Mouse (Mus musculus) embryonic facial prominence, embryonic 13.5 days (tissue): ENCODE measurements at regions not wholly inside any gene's neighbourhood (a gene's known extent, or its start where the extent isn't known, plus 50 kb on each side); places are given as distances from the start of the nearest gene placed in this dataset.

Experiments used
- ATAC-seq: fragments of 200-750 bp; cut with Nextera tagmentation; 2 replicates; pipeline ENCODE4 v1.8.0; 2017; ENCODE audit warnings: low read depth; ENCODE audit not compliant: insufficient number of reproducible peaks, insufficient read depth, low FRiP score, low TSS enrichment
- H3K27ac ChIP-seq: fragments of 300-500 bp; sonication (generic); 2 replicates; pipeline ENCODE4 v1.5.1; 2015; ENCODE audit warnings: moderate library complexity, mild to moderate bottlenecking, inconsistent platforms
- H3K27me3 ChIP-seq: fragments of 300-500 bp; sonication (generic); 2 replicates; pipeline ENCODE4 v1.6.1; 2015; ENCODE audit warnings: mild to moderate bottlenecking, inconsistent platforms
- H3K36me3 ChIP-seq: fragments of 300-500 bp; sonication (generic); 2 replicates; pipeline ENCODE4 v1.6.1; 2015; ENCODE audit warnings: mild to moderate bottlenecking, inconsistent platforms
- H3K4me1 ChIP-seq: fragments of 300-500 bp; sonication (generic); 2 replicates; pipeline ENCODE4 v1.6.1; 2015; ENCODE audit warnings: inconsistent platforms
- H3K4me2 ChIP-seq: fragments of 300-500 bp; sonication (generic); 2 replicates; pipeline ENCODE4 v1.6.1; 2015; ENCODE audit warnings: moderate library complexity, mild to moderate bottlenecking, inconsistent platforms
- H3K4me3 ChIP-seq: fragments of 300-500 bp; sonication (generic); 2 replicates; pipeline ENCODE4 v1.5.1; 2015; ENCODE audit warnings: mild to moderate bottlenecking, inconsistent platforms
- H3K9ac ChIP-seq: fragments of 300-500 bp; sonication (generic); 2 replicates; pipeline ENCODE4 v1.6.1; 2015; ENCODE audit warnings: mild to moderate bottlenecking, inconsistent platforms
- H3K9me3 ChIP-seq: fragments of 300-500 bp; sonication (generic); 2 replicates; pipeline ENCODE4 v1.6.1; 2016; ENCODE audit warnings: inconsistent platforms
- WGBS: fragments of 180-500 bp; shearing (Covaris S2); methylation state at CpG from one replicate; pipeline ENCODE4 v1.1.7; 2015; ENCODE audit warnings: mixed read lengths; 5-methylcytosine and 5-hydroxymethylcytosine counted together

DNA sequence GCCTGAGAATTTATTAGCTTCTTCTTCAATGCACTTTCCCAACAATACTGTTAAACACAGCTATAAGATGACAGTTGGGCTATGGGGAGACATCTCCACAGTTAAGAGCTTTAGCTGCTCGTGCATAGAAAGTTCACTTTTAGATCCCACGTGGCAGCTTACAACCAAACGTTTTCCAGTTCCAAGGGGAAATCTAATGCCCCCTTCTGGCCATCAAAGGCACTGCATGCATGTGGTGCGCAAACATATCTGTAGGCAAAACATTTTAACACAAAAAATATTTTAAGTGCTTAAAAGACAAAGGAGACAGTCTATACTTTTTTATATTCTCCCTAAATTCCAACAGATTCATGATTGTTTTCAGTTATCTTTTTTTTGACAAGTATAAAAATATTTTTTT lies 211.3 kb upstream of the Irx3 start:
- 53% methylated on average over 4 of the region's 4 CpGs for WGBS
- peaks cover 13% of the 10 kb centered on the region for H3K27me3 ChIP-seq
- no peaks in the 10 kb centered on the region for H3K36me3 ChIP-seq

DNA sequence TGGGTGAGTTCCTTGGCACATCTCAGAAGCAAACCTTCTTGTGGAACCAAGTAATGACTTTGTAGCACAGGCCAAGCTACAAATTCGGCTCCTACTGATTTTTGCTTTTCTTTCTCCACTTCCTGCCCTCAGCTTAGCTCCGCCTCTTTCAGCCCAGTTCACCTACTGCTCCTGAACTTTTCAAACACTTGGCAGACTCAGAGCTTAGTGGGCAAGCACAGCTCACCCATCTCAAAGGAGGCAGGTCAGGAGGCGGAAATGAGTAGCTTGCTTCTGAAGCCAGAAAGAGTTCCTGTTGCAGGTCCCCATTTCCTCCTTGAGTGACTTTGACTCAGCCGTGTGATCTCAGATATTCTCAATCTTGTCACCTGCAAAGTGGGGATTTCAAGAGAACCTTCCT lies 208.5 kb upstream of the Irx3 start:
- H3K27ac ChIP-seq: no peak overlapping the region
- no peaks in the 10 kb centered on the region for H3K9me3 ChIP-seq
- no peak overlapping the region for H3K9ac ChIP-seq
- WGBS: 87% methylated on average over 4 of the region's 4 CpGs
- no peak overlapping the region for H3K4me2 ChIP-seq
- no peak for ATAC-seq
- no peak overlapping the region for H3K4me3 ChIP-seq
- H3K4me1 ChIP-seq: peaks cover 10% of the 10 kb centered on the region; the same call in 1 of the 2 replicates
- no peaks in the 10 kb centered on the region for H3K36me3 ChIP-seq
- H3K27me3 ChIP-seq: 0 out of 2 replicates have a peak, but pooled peaks cover 4% of the 10 kb centered on the region

More for the DNA sequence above, 211.3 kb upstream of the Irx3 start:
- no peak for ATAC-seq
- no peak overlapping the region for H3K4me3 ChIP-seq
- no peak overlapping the region for H3K4me2 ChIP-seq
- H3K9me3 ChIP-seq: no peaks in the 10 kb centered on the region
- no peak overlapping the region for H3K9ac ChIP-seq
- peaks cover 10% of the 10 kb centered on the region; the same call in 1 of the 2 replicates for H3K4me1 ChIP-seq
- no peak overlapping the region for H3K27ac ChIP-seq

DNA sequence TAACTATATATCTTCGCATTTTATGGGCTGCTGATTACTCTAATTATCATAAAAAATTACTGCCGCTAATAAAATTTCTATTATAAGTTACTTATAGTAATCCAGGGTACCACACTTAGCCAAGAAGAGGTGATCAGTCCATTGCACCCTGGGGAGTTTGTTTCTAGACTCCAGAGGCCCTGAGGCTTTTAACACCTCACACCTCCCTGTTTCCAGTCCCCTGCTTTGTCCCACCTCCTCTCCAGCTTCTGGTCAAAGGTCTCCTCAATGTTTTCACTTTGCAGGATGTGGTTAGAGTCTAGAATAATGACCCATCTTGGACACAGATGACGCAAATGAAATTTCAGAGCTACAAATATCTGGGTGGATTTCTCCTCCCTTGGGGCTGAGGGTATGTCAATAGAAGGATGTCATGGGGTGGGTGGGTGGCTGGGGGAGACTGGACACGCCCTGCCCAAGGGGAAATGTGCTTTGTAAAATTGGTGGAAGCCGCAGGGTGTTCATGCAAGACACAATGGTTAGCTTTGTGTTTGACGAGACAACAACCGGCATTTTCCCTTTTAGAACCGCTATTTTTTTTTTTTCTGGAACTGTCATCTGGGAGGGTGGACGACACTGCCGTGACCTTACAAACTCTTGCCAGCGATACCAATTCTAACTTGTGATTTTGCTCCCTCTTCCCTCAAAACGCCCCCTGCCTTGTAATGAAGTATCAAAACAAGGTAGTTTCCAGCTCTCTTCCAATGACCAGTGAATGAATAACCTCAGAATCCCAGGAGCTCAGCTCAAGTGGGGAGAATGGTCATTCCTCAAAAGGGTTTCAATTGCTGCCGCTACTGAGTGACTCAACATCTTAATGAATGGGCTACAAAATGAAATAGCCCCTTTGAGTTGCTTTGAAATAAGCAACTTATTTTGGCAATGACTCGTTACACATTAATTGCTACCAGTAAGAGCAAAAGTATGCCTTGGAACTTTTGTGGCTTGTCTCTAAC lies 207.0 kb upstream of the Irx3 start:
- Histone ChIP-seq H3K4me2 (no peak overlapping the region), H3K36me3 (no peaks in the 10 kb centered on the region), H3K27ac (no peak overlapping the region), H3K4me1 (peaks cover 7% of the 10 kb centered on the region; the same call in 1 of the 2 replicates), H3K9ac (no peak overlapping the region), H3K9me3 (no peaks in the 10 kb centered on the region), H3K27me3 (0 out of 2 replicates have a peak, but pooled peaks cover 4% of the 10 kb centered on the region), H3K4me3 (no peak overlapping the region)
- 44% methylated on average over 14 of the region's 14 CpGs for WGBS
- ATAC-seq: no peak

DNA sequence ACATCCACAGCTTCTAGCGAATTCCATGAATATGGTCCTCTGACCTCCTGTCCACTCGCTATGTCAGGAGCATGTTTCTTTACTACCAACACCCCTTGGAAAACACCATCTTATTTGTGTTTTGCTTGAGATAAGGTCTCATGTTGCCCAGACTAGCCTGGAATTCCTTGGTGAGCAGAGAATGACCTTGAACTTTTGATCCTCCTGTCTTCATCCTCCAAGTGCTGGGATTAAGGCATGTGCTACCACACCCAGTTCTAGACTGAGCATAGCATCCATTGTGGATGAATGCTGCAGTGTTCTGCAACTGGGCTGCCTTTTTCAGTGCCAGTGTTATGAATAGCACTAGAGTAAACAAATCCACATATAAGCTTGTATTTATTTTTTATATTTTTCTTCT lies 203.2 kb upstream of the Irx3 start:
- Histone ChIP-seq H3K4me2 (no peak overlapping the region), H3K27me3 (peaks cover 4% of the 10 kb centered on the region; the same call in 1 of the 2 replicates), H3K9ac (no peak overlapping the region), H3K4me3 (no peak overlapping the region), H3K36me3 (no peaks in the 10 kb centered on the region), H3K4me1 (0 out of 2 replicates have a peak, but pooled peaks cover 6% of the 10 kb centered on the region), H3K9me3 (no peaks in the 10 kb centered on the region), H3K27ac (no peak overlapping the region)
- WGBS: 92% methylated on average over 2 of the region's 2 CpGs
- no peak for ATAC-seq

DNA sequence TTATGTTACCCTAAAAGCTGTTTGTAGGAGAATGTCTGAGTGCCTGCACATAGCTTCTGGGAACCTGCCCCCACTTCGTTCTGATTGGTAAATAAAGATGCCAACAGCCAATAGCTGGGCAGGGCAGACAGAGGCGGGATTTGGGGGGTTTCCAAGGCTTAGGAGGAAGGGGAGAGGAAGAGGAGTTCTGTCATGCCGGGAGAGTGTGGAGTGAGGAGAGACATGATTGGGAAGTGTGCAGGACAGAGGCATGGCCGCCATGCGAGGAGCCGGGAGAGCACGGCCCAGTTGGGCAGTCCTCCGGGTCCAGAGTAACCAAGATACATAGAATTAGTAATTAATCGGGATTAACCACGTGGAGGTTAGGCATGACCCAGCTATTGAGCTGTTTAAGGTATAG lies 202.7 kb upstream of the Irx3 start:
- Histone ChIP-seq H3K36me3 (no peaks in the 10 kb centered on the region), H3K9ac (no peak overlapping the region)

DNA sequence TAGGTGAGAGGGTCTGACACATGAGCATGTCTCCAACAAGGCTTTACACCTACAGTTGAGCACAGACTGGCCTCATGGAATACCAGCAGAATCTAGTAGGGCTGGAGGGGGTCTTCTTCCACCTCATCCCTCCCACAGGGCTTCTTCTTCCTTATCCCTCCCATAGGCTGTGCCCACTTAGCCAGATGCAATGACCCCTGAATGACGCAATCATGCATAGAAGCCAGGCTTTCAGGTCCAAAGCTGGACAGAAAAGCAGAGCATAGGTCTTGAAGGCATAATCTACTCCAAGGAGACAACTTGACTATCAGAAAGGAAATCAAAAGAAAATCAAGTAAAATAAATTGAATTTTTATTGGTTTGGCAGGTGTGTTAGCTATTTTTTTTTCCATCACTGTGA lies 198.5 kb upstream of the Irx3 start:
- no peak overlapping the region for H3K9ac ChIP-seq
- peaks cover 3% of the 10 kb centered on the region; the same call in 1 of the 2 replicates for H3K9me3 ChIP-seq
- H3K4me3 ChIP-seq: no peak overlapping the region
- H3K27ac ChIP-seq: no peak overlapping the region
- H3K27me3 ChIP-seq: peaks cover 10% of the 10 kb centered on the region
- no peak for ATAC-seq
- H3K4me2 ChIP-seq: no peak overlapping the region
- H3K36me3 ChIP-seq: no peaks in the 10 kb centered on the region
- 92% methylated on average over 1 of the region's 1 CpGs for WGBS
- peaks cover 22% of the 10 kb centered on the region for H3K4me1 ChIP-seq

More for the DNA sequence above, 202.7 kb upstream of the Irx3 start:
- Histone ChIP-seq H3K27me3 (peaks cover 4% of the 10 kb centered on the region; the same call in 1 of the 2 replicates), H3K4me3 (no peak overlapping the region), H3K9me3 (no peaks in the 10 kb centered on the region), H3K4me1 (0 out of 2 replicates have a peak, but pooled peaks cover 3% of the 10 kb centered on the region), H3K4me2 (no peak overlapping the region), H3K27ac (no peak overlapping the region)
- no peak for ATAC-seq
- 69% methylated on average over 10 of the region's 10 CpGs for WGBS

DNA sequence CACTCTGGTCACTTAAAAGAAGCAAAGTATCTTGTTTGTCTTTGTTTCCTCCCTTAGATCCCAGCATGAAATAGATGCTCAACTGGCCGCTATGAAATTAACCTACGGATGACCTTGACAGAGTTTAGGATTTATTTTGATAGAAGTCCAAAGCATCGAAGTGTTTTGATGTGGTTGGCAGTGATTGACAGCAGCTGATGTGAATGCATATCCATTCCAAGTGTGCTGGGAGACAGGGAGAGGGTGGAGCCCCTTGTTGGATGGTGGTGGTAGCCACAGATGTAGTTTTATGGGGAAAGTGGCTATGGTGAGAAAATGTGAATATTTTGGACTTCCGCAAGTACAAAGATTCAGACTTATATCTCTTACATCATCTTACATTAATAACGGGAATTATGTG lies 197.8 kb upstream of the Irx3 start:
- peaks cover 26% of the 10 kb centered on the region for H3K4me1 ChIP-seq
- no peak overlapping the region for H3K4me3 ChIP-seq
- H3K36me3 ChIP-seq: no peaks in the 10 kb centered on the region
- H3K27ac ChIP-seq: no peak overlapping the region
- peaks cover 3% of the 10 kb centered on the region; the same call in 1 of the 2 replicates for H3K9me3 ChIP-seq
- no peak overlapping the region for H3K9ac ChIP-seq
- 78% methylated on average over 5 of the region's 5 CpGs for WGBS
- H3K4me2 ChIP-seq: no peak overlapping the region
- peaks cover 14% of the 10 kb centered on the region for H3K27me3 ChIP-seq
- ATAC-seq: no peak

DNA sequence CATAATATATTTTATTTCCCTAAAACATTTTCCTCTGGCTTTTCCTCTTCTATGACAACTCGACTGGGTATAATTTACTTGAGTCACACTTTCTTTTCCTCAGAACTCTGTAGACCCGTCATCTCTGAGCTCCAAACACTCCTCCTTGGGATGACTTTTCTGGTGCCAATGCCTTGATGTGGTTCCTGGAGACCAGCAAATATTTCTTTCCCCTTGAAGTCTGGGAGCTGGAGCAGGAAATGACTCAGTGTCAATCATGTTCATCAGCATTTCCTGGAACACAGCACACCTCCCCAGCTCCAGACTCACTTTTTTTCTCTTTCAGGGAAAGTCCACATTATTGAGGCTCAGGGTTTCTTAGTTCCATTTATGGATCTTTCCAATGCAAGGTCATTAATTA lies 197.3 kb upstream of the Irx3 start:
- H3K4me3 ChIP-seq: no peak overlapping the region
- H3K27ac ChIP-seq: no peak overlapping the region
- WGBS: 63% methylated on average over 2 of the region's 2 CpGs
- H3K27me3 ChIP-seq: peaks cover 18% of the 10 kb centered on the region
- no peaks in the 10 kb centered on the region for H3K36me3 ChIP-seq
- ATAC-seq: no peak
- no peak overlapping the region for H3K9ac ChIP-seq
- H3K9me3 ChIP-seq: peaks cover 3% of the 10 kb centered on the region; the same call in 1 of the 2 replicates
- H3K4me2 ChIP-seq: no peak overlapping the region
- H3K4me1 ChIP-seq: peaks cover 26% of the 10 kb centered on the region

DNA sequence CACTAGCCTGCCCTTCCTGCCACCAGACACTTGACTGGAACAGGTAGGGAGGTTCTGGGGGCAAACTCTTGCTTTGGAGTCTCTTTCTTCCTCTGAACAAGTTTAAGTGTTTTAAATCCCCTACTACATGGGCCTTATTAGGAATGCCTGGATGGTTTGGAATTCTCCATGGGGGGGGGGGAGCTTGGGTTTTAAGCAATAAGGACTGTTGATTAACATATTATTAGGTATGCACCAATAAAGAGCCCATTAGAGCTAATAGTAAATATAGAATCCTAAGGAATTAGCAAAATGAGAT lies 196.0 kb upstream of the Irx3 start:
- Histone ChIP-seq H3K36me3 (no peaks in the 10 kb centered on the region), H3K4me1 (peaks cover 31% of the 10 kb centered on the region), H3K4me3 (no peak overlapping the region), H3K9me3 (peaks cover 3% of the 10 kb centered on the region; the same call in 1 of the 2 replicates), H3K27me3 (peaks cover 30% of the 10 kb centered on the region), H3K4me2 (no peak overlapping the region), H3K27ac (no peak overlapping the region), H3K9ac (no peak overlapping the region)
- ATAC-seq: no peak

DNA sequence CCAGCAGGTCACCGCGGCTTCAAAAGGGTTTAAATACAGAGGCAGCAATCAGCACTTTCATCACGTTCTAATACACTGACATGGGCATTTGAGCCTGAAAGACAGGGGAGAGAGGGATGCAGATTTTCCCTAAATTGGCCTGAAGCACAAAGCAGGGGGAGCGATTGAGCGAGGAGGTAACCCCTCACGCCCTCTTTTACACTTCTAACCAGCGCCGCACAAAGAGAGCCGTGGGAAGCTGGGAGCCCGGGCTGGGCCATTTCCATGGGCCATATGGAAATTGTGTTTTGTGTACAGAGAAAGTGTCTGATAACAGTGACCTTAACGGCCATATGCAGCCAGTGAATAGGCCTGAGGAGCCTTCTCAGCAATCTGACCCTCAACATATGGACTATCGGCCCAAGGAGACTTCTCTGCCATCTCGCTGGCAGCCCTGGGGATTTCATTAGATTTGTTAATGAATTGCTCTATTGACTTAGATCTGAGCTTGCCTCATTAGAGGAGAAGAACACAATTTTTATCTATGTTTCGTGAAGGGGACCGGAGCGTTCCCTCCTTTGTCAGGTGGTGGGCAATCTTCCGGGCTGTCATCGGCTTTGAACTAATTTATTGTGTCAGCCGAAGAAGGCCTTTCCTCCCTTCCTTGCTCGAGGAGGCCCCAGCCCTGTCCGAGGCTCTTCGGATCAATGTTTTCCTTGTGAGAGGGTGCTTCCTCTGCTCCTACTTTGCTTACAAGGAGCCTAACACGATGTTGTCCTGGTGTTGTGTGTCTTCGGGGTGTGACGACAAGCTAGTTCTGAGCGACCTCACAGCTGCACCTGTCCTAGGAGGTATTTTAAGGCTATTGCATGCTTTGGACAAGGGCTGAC lies 195.4 kb upstream of the Irx3 start:
- peaks cover 35% of the 10 kb centered on the region for H3K4me1 ChIP-seq
- H3K9me3 ChIP-seq: peaks cover 3% of the 10 kb centered on the region; the same call in 1 of the 2 replicates
- ATAC-seq: no peak
- peaks cover 36% of the 10 kb centered on the region for H3K27me3 ChIP-seq
- H3K36me3 ChIP-seq: no peaks in the 10 kb centered on the region
- WGBS: 37% methylated on average over 26 of the region's 26 CpGs
- no peak overlapping the region for H3K4me2 ChIP-seq
- no peak overlapping the region for H3K9ac ChIP-seq
- no peak overlapping the region for H3K27ac ChIP-seq
- H3K4me3 ChIP-seq: no peak overlapping the region

DNA sequence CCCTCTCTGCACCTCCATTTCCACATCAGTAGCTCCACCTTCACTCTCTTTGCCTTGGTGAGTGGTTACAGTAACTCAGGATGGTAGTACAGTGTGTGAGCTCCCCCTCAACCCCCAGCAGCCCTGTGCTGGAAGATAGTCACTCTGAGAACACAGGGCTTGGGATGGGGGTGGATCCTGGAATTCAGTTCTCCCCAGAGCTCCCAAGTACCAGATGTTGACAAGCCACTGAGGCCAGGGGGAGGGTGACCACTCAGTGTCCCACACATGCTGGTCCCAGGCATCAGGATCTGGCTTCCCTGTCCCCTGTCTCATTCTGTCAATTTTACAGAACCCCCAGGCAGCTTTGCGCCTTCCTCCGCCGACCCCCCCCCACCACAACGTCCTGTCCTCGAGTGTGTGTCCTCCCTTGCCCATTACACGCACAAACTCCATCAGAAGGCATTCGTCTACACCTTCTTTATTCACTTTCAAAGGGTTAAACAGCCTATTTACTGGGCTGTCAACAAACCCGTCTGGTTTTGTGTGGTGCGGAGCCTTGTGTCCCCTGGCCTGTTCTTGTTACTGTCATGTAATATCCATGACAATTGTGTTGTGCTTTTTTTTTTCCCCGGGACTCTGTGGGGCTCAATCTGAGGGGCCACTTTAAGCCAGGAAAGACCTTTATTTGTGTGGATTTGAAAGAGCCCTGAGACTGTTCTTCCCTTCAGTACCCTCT lies 194.6 kb upstream of the Irx3 start:
- H3K9me3 ChIP-seq: peaks cover 3% of the 10 kb centered on the region; the same call in 1 of the 2 replicates
- H3K9ac ChIP-seq: no peak overlapping the region
- ATAC-seq: no peak
- peaks cover 43% of the 10 kb centered on the region for H3K4me1 ChIP-seq
- no peaks in the 10 kb centered on the region for H3K36me3 ChIP-seq
- H3K4me2 ChIP-seq: no peak overlapping the region
- H3K27ac ChIP-seq: no peak overlapping the region
- WGBS: 15% methylated on average over 10 of the region's 10 CpGs
- H3K4me3 ChIP-seq: no peak overlapping the region
- H3K27me3 ChIP-seq: peaks cover 40% of the 10 kb centered on the region
